In the genomic region with DNA sequence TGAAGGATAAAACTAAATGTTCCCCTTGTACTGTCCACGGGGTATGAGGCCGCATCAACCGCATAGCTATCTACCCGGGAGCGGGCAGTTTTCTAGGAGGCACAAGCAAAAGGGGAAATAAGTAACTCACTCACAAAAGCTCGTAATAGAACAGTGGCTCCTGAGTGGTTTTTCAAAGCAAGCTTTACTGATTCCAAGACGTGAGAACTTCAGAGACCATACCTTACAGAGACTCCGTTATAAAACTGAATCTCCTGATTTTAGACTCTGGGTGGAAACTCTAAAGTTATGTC, we compare ENCODE assay signal across 8 mouse cellular contexts. TPM values are rescaled to one million over a fixed set of nuclear protein-coding genes. Genes with fewer than 3 reads are reported as not detected.
DNase-seq lines count a peak whose midpoint lies in the region; ATAC-seq lines count a peak whose summit lies in the region.

No protein-coding gene starts in this region.

- no peak overlapping the region for H3K27ac ChIP-seq in forebrain, embryonic 10.5 days
- H3K27ac ChIP-seq in forebrain, embryonic 11.5 days (ENCODE audit: low read depth, low read length) = no peak overlapping the region
- H3K27ac ChIP-seq in forebrain, embryonic 16.5 days (ENCODE audit: low read length) = no peak overlapping the region
- H3K27ac ChIP-seq in macrophage = peak overlapping the region; percentile 64

- H3K4me1 ChIP-seq in forebrain, embryonic 10.5 days = peaks cover 34% of the 10 kb centered on the region
- H3K4me1 ChIP-seq in forebrain, embryonic 11.5 days (replicated peaks; ENCODE audit: control insufficient read depth, insufficient read depth, low read length) = peaks cover 8% of the 10 kb centered on the region
- peaks cover 21% of the 10 kb centered on the region for H3K4me1 ChIP-seq in forebrain, embryonic 16.5 days (replicated peaks; ENCODE audit: control insufficient read depth, insufficient read depth, low read length)

- no peaks in the 10 kb centered on the region for H3K27me3 ChIP-seq in forebrain, embryonic 10.5 days (ENCODE audit: poor library complexity, severe bottlenecking)
- H3K27me3 ChIP-seq in forebrain, embryonic 11.5 days (ENCODE audit: control insufficient read depth, insufficient read depth, low read length) = no peaks in the 10 kb centered on the region
- H3K27me3 ChIP-seq in forebrain, embryonic 16.5 days (replicated peaks; ENCODE audit: control insufficient read depth, insufficient read depth, low read length) = no peaks in the 10 kb centered on the region

- H3K9me3 ChIP-seq in forebrain, embryonic 10.5 days = no peaks in the 10 kb centered on the region
- H3K9me3 ChIP-seq in forebrain, embryonic 11.5 days (ENCODE audit: control insufficient read depth, low read length) = no peaks in the 10 kb centered on the region
- H3K9me3 ChIP-seq in forebrain, embryonic 16.5 days (ENCODE audit: control insufficient read depth, low read length) = no peaks in the 10 kb centered on the region

- peak overlapping the region; percentile 73; the same call in 1 of the 2 replicates for H3K4me3 ChIP-seq in forebrain, embryonic 10.5 days
- H3K4me3 ChIP-seq in forebrain, embryonic 11.5 days (ENCODE audit: low read depth, low read length) = no peak overlapping the region
- peak overlapping the region; percentile 90 for H3K4me3 ChIP-seq in forebrain, embryonic 16.5 days (replicated peaks; ENCODE audit: low read length)
- H3K4me3 ChIP-seq in macrophage (ENCODE audit: inconsistent target) = peak overlapping the region; percentile 95

- H3K9ac ChIP-seq in forebrain, embryonic 11.5 days (ENCODE audit: low read length) = no peak overlapping the region
- peak overlapping the region; percentile 84; the same call in 1 of the 2 replicates for H3K9ac ChIP-seq in forebrain, embryonic 16.5 days (replicated peaks; ENCODE audit: low read depth, low read length)

- H3K4me2 ChIP-seq in forebrain, embryonic 11.5 days (ENCODE audit: low read depth, low read length, severe bottlenecking) = no peak overlapping the region
- peak overlapping the region; percentile 89 for H3K4me2 ChIP-seq in forebrain, embryonic 16.5 days (ENCODE audit: low read length)

- H3K79me2 ChIP-seq in macrophage (ENCODE audit: inconsistent target) = peaks cover 54% of the 10 kb centered on the region

- no peak for ATAC-seq in forebrain, embryonic 11.5 days (replicated peaks; ENCODE audit: low FRiP score)
- no peak for ATAC-seq in forebrain, embryonic 16.5 days

- H3K36me3 ChIP-seq in forebrain, embryonic 10.5 days (replicated peaks) = no peaks in the 10 kb centered on the region
- H3K36me3 ChIP-seq in forebrain, embryonic 11.5 days (ENCODE audit: control insufficient read depth, insufficient read depth, low read length) = no peaks in the 10 kb centered on the region
- H3K36me3 ChIP-seq in forebrain, embryonic 16.5 days (ENCODE audit: control insufficient read depth, insufficient read depth) = no peaks in the 10 kb centered on the region
- no peaks in the 10 kb centered on the region for H3K36me3 ChIP-seq in macrophage (ENCODE audit: inconsistent target)

- 82% methylated on average over 8 of the region's 8 CpGs for WGBS in forebrain, embryonic 10.5 days
- 78% methylated on average over 8 of the region's 8 CpGs for WGBS in forebrain, embryonic 11.5 days
- WGBS in forebrain, embryonic 16.5 days = 75% methylated on average over 8 of the region's 8 CpGs
- 4% methylated on average over 8 of the region's 8 CpGs for WGBS in macrophage (ENCODE audit: missing documents)

- no peak for DNase-seq in forebrain, embryonic 10.5 days (ENCODE audit: extremely low spot score, low spot score)
- DNase-seq in forebrain, embryonic 11.5 days (ENCODE audit: low spot score) = no peak
- peak; percentile 64 for DNase-seq in 416B (ENCODE audit: low read depth)
- DNase-seq in adrenal gland, postnatal 14 days = no peak
- DNase-seq in frontal cortex, postnatal 10 days (ENCODE audit: low spot score in 2 of 2) = no peak
- no peak for DNase-seq in right cerebral cortex, adult 18-20 months

RNA-seq across cellular contexts. Expression of a gene that starts 1.6 kb away (rescaled TPM):
- 54.8 and 57.8 TPM in 2 replicates for polyA plus RNA-seq in forebrain, embryonic 10.5 days (2016; fragmentation: Nextera tagmentation; extraction: Ambion mirVana)
- 63.4 and 63.9 TPM in 2 replicates for polyA plus RNA-seq in forebrain, embryonic 11.5 days (2014; fragmentation: Nextera tagmentation; extraction: Ambion mirVana)
- 141 and 147 TPM in 2 replicates for polyA plus RNA-seq in forebrain, embryonic 16.5 days (2015; fragmentation: Nextera tagmentation; extraction: Ambion mirVana)
- total RNA-seq in macrophage (2018; cell fraction: chromatin; rRNA removed) = 100 to 1,000 TPM; 124 to 228 (median 182) TPM
- total RNA-seq in macrophage (2018; cell fraction: cytosol; rRNA removed) = 10 to 100 TPM; 17.3 to 29.9 (median 21.8) TPM
- 100 to 1,000 TPM in 17 of 26 experiments, 10 to 100 TPM in 9; 49.4 to 229 (median 108) TPM for total RNA-seq in macrophage (2018; cell fraction: nucleus; rRNA removed)
- polyA plus RNA-seq in macrophage (2018) = 12.8 to 18.8 TPM (median 16.9 TPM) in 3 replicates
- 35.9 and 36.9 TPM in 2 replicates for total RNA-seq in adrenal gland, postnatal 14 days (2021)

RNA-seq across cellular contexts. Expression of a gene that starts 49.4 kb away (rescaled TPM):
- 0.68 and 1.1 TPM in 2 replicates for polyA plus RNA-seq in forebrain, embryonic 10.5 days (2016; fragmentation: Nextera tagmentation; extraction: Ambion mirVana)
- 0.76 and 2.5 TPM in 2 replicates for polyA plus RNA-seq in forebrain, embryonic 11.5 days (2014; fragmentation: Nextera tagmentation; extraction: Ambion mirVana)
- 1.6 and 2.0 TPM in 2 replicates for polyA plus RNA-seq in forebrain, embryonic 16.5 days (2015; fragmentation: Nextera tagmentation; extraction: Ambion mirVana)
- total RNA-seq in macrophage (2018; cell fraction: chromatin; rRNA removed) = 1 to 10 TPM in 2 of 26 experiments, under 1 TPM in 9, not detected in 15; 0.04 to 1.7 (median 0.46) TPM
- under 1 TPM in 16 of 26 experiments, not detected in 10; under 0.01 to 0.31 (median 0.05) TPM for total RNA-seq in macrophage (2018; cell fraction: cytosol; rRNA removed)
- 1 to 10 TPM in 2 of 26 experiments, under 1 TPM in 16, not detected in 8; 0.04 to 1.6 (median 0.50) TPM for total RNA-seq in macrophage (2018; cell fraction: nucleus; rRNA removed)
- 0.10 TPM in 1 of 3 replicates, not detected in the others for polyA plus RNA-seq in macrophage (2018)
- 1.3 and 2.7 TPM in 2 replicates for total RNA-seq in adrenal gland, postnatal 14 days (2021)

RNA-seq across cellular contexts. Expression of a gene that starts 51.9 kb away (rescaled TPM):
- polyA plus RNA-seq in forebrain, embryonic 10.5 days (2016; fragmentation: Nextera tagmentation; extraction: Ambion mirVana) = 258 and 260 TPM in 2 replicates
- 264 and 288 TPM in 2 replicates for polyA plus RNA-seq in forebrain, embryonic 11.5 days (2014; fragmentation: Nextera tagmentation; extraction: Ambion mirVana)
- polyA plus RNA-seq in forebrain, embryonic 16.5 days (2015; fragmentation: Nextera tagmentation; extraction: Ambion mirVana) = 156 and 176 TPM in 2 replicates
- 10 to 100 TPM in 11 of 26 experiments, 1 to 10 TPM in 15; 3.2 to 26.9 (median 9.0) TPM for total RNA-seq in macrophage (2018; cell fraction: chromatin; rRNA removed)
- 10 to 100 TPM; 29.7 to 58.4 (median 43.1) TPM for total RNA-seq in macrophage (2018; cell fraction: cytosol; rRNA removed)
- 10 to 100 TPM in 21 of 26 experiments, 1 to 10 TPM in 5; 8.1 to 30.2 (median 12.6) TPM for total RNA-seq in macrophage (2018; cell fraction: nucleus; rRNA removed)
- polyA plus RNA-seq in macrophage (2018) = 39.2 to 79.1 TPM (median 53.0 TPM) in 3 replicates
- 105 and 123 TPM in 2 replicates for total RNA-seq in adrenal gland, postnatal 14 days (2021)
